Mouse (Mus musculus): Measurements from ENCODE around the gene Kctd20. TPM values are rescaled to one million over a fixed set of nuclear protein-coding genes. Genes with fewer than 3 reads are reported as not detected.

Kctd20 gene
- polyA plus RNA-seq, 1 experiment from 2014 or later: 84.4 TPM

- WGBS: 73% methylated on average over 11 of the region's 11 CpGs
- Histone ChIP-seq H3K27me3 (replicated peaks; ENCODE audit: control insufficient read depth, insufficient read depth, low read length) (no peaks in the 10 kb centered on the region), H3K9me3 (replicated peaks; ENCODE audit: control insufficient read depth, low read length) (no peaks in the 10 kb centered on the region), H3K4me2 (ENCODE audit: low read length) (no peak overlapping the region), H3K9ac (ENCODE audit: low read length) (no peak overlapping the region), H3K36me3 (ENCODE audit: control insufficient read depth, insufficient read depth, low read length) (peaks cover 100% of the 10 kb centered on the region), H3K4me1 (ENCODE audit: control insufficient read depth, insufficient read depth, low read length) (no peaks in the 10 kb centered on the region), H3K27ac (ENCODE audit: low read depth, low read length) (no peak overlapping the region), H3K4me3 (ENCODE audit: low read depth, low read length) (no peak overlapping the region)
- DNase-seq (ENCODE audit: low spot score): no peak
- no peak for ATAC-seq
Observed at GRCm38 (mm10) chr17:28967021-28967610, 15.4 kb downstream of the Kctd20 start.

GRCm38 (mm10) chr17:28970122-28970521 is 18.4 kb downstream of the Kctd20 start:
- Histone ChIP-seq H3K36me3 (ENCODE audit: control insufficient read depth, insufficient read depth, low read length) (peaks cover 100% of the 10 kb centered on the region), H3K4me2 (ENCODE audit: low read length) (no peak overlapping the region), H3K27me3 (replicated peaks; ENCODE audit: control insufficient read depth, insufficient read depth, low read length) (no peaks in the 10 kb centered on the region), H3K4me3 (ENCODE audit: low read depth, low read length) (no peak overlapping the region), H3K9me3 (replicated peaks; ENCODE audit: control insufficient read depth, low read length) (no peaks in the 10 kb centered on the region), H3K4me1 (ENCODE audit: control insufficient read depth, insufficient read depth, low read length) (no peaks in the 10 kb centered on the region), H3K27ac (ENCODE audit: low read depth, low read length) (no peak overlapping the region), H3K9ac (ENCODE audit: low read length) (no peak overlapping the region)
- no peak for DNase-seq (ENCODE audit: low spot score)
- ATAC-seq: no peak

- no peak for ATAC-seq
- H3K4me1 ChIP-seq (ENCODE audit: control insufficient read depth, insufficient read depth, low read length): no peaks in the 10 kb centered on the region
- H3K4me3 ChIP-seq (ENCODE audit: low read depth, low read length): no peak overlapping the region
- H3K36me3 ChIP-seq (ENCODE audit: control insufficient read depth, insufficient read depth, low read length): peaks cover 87% of the 10 kb centered on the region
- H3K4me2 ChIP-seq (ENCODE audit: low read length): no peak overlapping the region
- no peak overlapping the region for H3K27ac ChIP-seq (ENCODE audit: low read depth, low read length)
- 92% methylated on average over 4 of the region's 4 CpGs for WGBS
- DNase-seq (ENCODE audit: low spot score): no peak
- H3K9me3 ChIP-seq (replicated peaks; ENCODE audit: control insufficient read depth, low read length): no peaks in the 10 kb centered on the region
- no peaks in the 10 kb centered on the region for H3K27me3 ChIP-seq (replicated peaks; ENCODE audit: control insufficient read depth, insufficient read depth, low read length)
- no peak overlapping the region for H3K9ac ChIP-seq (ENCODE audit: low read length)
Observed at GRCm38 (mm10) chr17:28979091-28979490, 27.3 kb downstream of the Kctd20 start.

GRCm38 (mm10) chr17:28981081-28981480 is 29.3 kb downstream of the Kctd20 start:
- WGBS: 81% methylated on average over 4 of the region's 4 CpGs
- no peak overlapping the region for H3K4me2 ChIP-seq (ENCODE audit: low read length)
- no peak overlapping the region for H3K9ac ChIP-seq (ENCODE audit: low read length)
- no peak for ATAC-seq
- DNase-seq (ENCODE audit: low spot score): no peak
- no peaks in the 10 kb centered on the region for H3K4me1 ChIP-seq (ENCODE audit: control insufficient read depth, insufficient read depth, low read length)
- H3K27me3 ChIP-seq (replicated peaks; ENCODE audit: control insufficient read depth, insufficient read depth, low read length): no peaks in the 10 kb centered on the region
- H3K4me3 ChIP-seq (ENCODE audit: low read depth, low read length): no peak overlapping the region
- no peak overlapping the region for H3K27ac ChIP-seq (ENCODE audit: low read depth, low read length)
- H3K9me3 ChIP-seq (replicated peaks; ENCODE audit: control insufficient read depth, low read length): no peaks in the 10 kb centered on the region
- H3K36me3 ChIP-seq (ENCODE audit: control insufficient read depth, insufficient read depth, low read length): peaks cover 80% of the 10 kb centered on the region

GRCm38 (mm10) chr17:28982591-28982990 is 30.8 kb downstream of the Kctd20 start:
- Histone ChIP-seq H3K4me3 (ENCODE audit: low read depth, low read length) (no peak overlapping the region), H3K4me2 (ENCODE audit: low read length) (no peak overlapping the region), H3K27me3 (replicated peaks; ENCODE audit: control insufficient read depth, insufficient read depth, low read length) (no peaks in the 10 kb centered on the region), H3K27ac (ENCODE audit: low read depth, low read length) (no peak overlapping the region), H3K4me1 (ENCODE audit: control insufficient read depth, insufficient read depth, low read length) (no peaks in the 10 kb centered on the region), H3K9me3 (replicated peaks; ENCODE audit: control insufficient read depth, low read length) (no peaks in the 10 kb centered on the region), H3K9ac (ENCODE audit: low read length) (no peak overlapping the region), H3K36me3 (ENCODE audit: control insufficient read depth, insufficient read depth, low read length) (peaks cover 85% of the 10 kb centered on the region)
- no peak for DNase-seq (ENCODE audit: low spot score)
- no peak for ATAC-seq
- WGBS: 53% methylated on average over 4 of the region's 4 CpGs

GRCm38 (mm10) chr17:28984724-28985420 is 33.1 kb downstream of the Kctd20 start:
- peaks cover 85% of the 10 kb centered on the region for H3K36me3 ChIP-seq (ENCODE audit: control insufficient read depth, insufficient read depth, low read length)
- no peak for ATAC-seq
- H3K4me2 ChIP-seq (ENCODE audit: low read length): no peak overlapping the region
- no peaks in the 10 kb centered on the region for H3K9me3 ChIP-seq (replicated peaks; ENCODE audit: control insufficient read depth, low read length)
- H3K27ac ChIP-seq (ENCODE audit: low read depth, low read length): no peak overlapping the region
- H3K9ac ChIP-seq (ENCODE audit: low read length): no peak overlapping the region
- H3K27me3 ChIP-seq (replicated peaks; ENCODE audit: control insufficient read depth, insufficient read depth, low read length): no peaks in the 10 kb centered on the region
- no peak overlapping the region for H3K4me3 ChIP-seq (ENCODE audit: low read depth, low read length)
- 87% methylated on average over 1 of the region's 1 CpGs for WGBS
- no peak for DNase-seq (ENCODE audit: low spot score)
- no peaks in the 10 kb centered on the region for H3K4me1 ChIP-seq (ENCODE audit: control insufficient read depth, insufficient read depth, low read length)

GRCm38 (mm10) chr17:28986833-28987232 is 35.1 kb downstream of the Kctd20 start:
- DNase-seq (ENCODE audit: low spot score) (peak; percentile 34), ATAC-seq (no peak)
- Histone ChIP-seq H3K9ac (ENCODE audit: low read length) (no peak overlapping the region), H3K27me3 (replicated peaks; ENCODE audit: control insufficient read depth, insufficient read depth, low read length) (no peaks in the 10 kb centered on the region), H3K36me3 (ENCODE audit: control insufficient read depth, insufficient read depth, low read length) (peaks cover 88% of the 10 kb centered on the region), H3K9me3 (replicated peaks; ENCODE audit: control insufficient read depth, low read length) (no peaks in the 10 kb centered on the region), H3K4me1 (ENCODE audit: control insufficient read depth, insufficient read depth, low read length) (peaks cover 7% of the 10 kb centered on the region), H3K27ac (ENCODE audit: low read depth, low read length) (no peak overlapping the region), H3K4me2 (ENCODE audit: low read length) (no peak overlapping the region), H3K4me3 (ENCODE audit: low read depth, low read length) (no peak overlapping the region)

- H3K36me3 ChIP-seq (ENCODE audit: control insufficient read depth, insufficient read depth, low read length): peaks cover 79% of the 10 kb centered on the region
- no peak overlapping the region for H3K27ac ChIP-seq (ENCODE audit: low read depth, low read length)
- H3K4me2 ChIP-seq (ENCODE audit: low read length): no peak overlapping the region
- 68% methylated on average over 4 of the region's 4 CpGs for WGBS
- no peaks in the 10 kb centered on the region for H3K27me3 ChIP-seq (replicated peaks; ENCODE audit: control insufficient read depth, insufficient read depth, low read length)
- peaks cover 7% of the 10 kb centered on the region for H3K4me1 ChIP-seq (ENCODE audit: control insufficient read depth, insufficient read depth, low read length)
- DNase-seq (ENCODE audit: low spot score) (peak; percentile 72), ATAC-seq (no peak)
- no peak overlapping the region for H3K9ac ChIP-seq (ENCODE audit: low read length)
- H3K4me3 ChIP-seq (ENCODE audit: low read depth, low read length): no peak overlapping the region
- no peaks in the 10 kb centered on the region for H3K9me3 ChIP-seq (replicated peaks; ENCODE audit: control insufficient read depth, low read length)
Observed at GRCm38 (mm10) chr17:28987713-28988112, 36.0 kb downstream of the Kctd20 start.

GRCm38 (mm10) chr17:28988291-28988690 is 36.5 kb downstream of the Kctd20 start:
- no peaks in the 10 kb centered on the region for H3K27me3 ChIP-seq (replicated peaks; ENCODE audit: control insufficient read depth, insufficient read depth, low read length)

More at GRCm38 (mm10) chr17:28988291-28988690, 36.5 kb downstream of the Kctd20 start:
- Histone ChIP-seq H3K4me2 (ENCODE audit: low read length) (no peak overlapping the region), H3K9me3 (replicated peaks; ENCODE audit: control insufficient read depth, low read length) (no peaks in the 10 kb centered on the region), H3K9ac (ENCODE audit: low read length) (no peak overlapping the region), H3K4me1 (ENCODE audit: control insufficient read depth, insufficient read depth, low read length) (peaks cover 7% of the 10 kb centered on the region), H3K4me3 (ENCODE audit: low read depth, low read length) (no peak overlapping the region), H3K36me3 (ENCODE audit: control insufficient read depth, insufficient read depth, low read length) (peaks cover 76% of the 10 kb centered on the region), H3K27ac (ENCODE audit: low read depth, low read length) (no peak overlapping the region)
- WGBS: 91% methylated on average over 4 of the region's 4 CpGs
- ATAC-seq (no peak), DNase-seq (ENCODE audit: low spot score) (no peak)

All from forebrain, embryonic 14.5 days (tissue).